Mouse (Mus musculus) hindbrain, embryonic 16.5 days (tissue): ENCODE results near the gene Maip1. TPM values are rescaled to one million over a fixed set of nuclear protein-coding genes. Genes with fewer than 3 reads are reported as not detected.

Experiments
- ATAC-seq: fragments of 200-750 bp; cut with Nextera tagmentation; 2 replicates; pipeline ENCODE4 v1.8.0; 2017; ENCODE audit warnings: moderate TSS enrichment, moderate library complexity
- H3K27ac ChIP-seq: fragments of 300-500 bp; sonication (generic); 2 replicates; pipeline ENCODE4 v1.5.1; 2014; ENCODE audit warnings: low read depth, mild to moderate bottlenecking, control low read depth, low read length, moderate library complexity
- H3K27me3 ChIP-seq: fragments of 300-500 bp; sonication (generic); replicated peaks from 2 replicates; pipeline ENCODE4 v1.6.1; 2014; ENCODE audit warnings: low read length; ENCODE audit not compliant: control insufficient read depth, insufficient read depth
- H3K36me3 ChIP-seq: fragments of 300-500 bp; sonication (generic); 2 replicates; pipeline ENCODE4 v1.6.1; 2014; ENCODE audit warnings: mild to moderate bottlenecking, low read length, moderate library complexity, mixed read lengths; ENCODE audit not compliant: control insufficient read depth, insufficient read depth
- H3K4me1 ChIP-seq: fragments of 300-500 bp; sonication (generic); 2 replicates; pipeline ENCODE4 v1.6.1; 2014; ENCODE audit warnings: low read depth, low read length; ENCODE audit not compliant: control insufficient read depth, insufficient read depth
- H3K4me2 ChIP-seq: fragments of 300-500 bp; sonication (generic); 2 replicates; pipeline ENCODE4 v1.6.1; 2014; ENCODE audit warnings: mild to moderate bottlenecking, low read length, control low read depth, moderate library complexity
- H3K4me3 ChIP-seq: fragments of 300-500 bp; sonication (generic); 2 replicates; pipeline ENCODE4 v1.5.1; 2014; ENCODE audit warnings: mild to moderate bottlenecking, low read length, control low read depth, moderate library complexity
- H3K9ac ChIP-seq: fragments of 300-500 bp; sonication (generic); 2 replicates; pipeline ENCODE4 v1.6.1; 2014; ENCODE audit warnings: low read depth, mild to moderate bottlenecking, control low read depth, low read length, moderate library complexity
- H3K9me3 ChIP-seq: fragments of 300-500 bp; sonication (generic); 2 replicates; pipeline ENCODE4 v1.6.1; 2014; ENCODE audit warnings: mild to moderate bottlenecking, low read length, moderate library complexity; ENCODE audit not compliant: control insufficient read depth
- WGBS: fragments of 180-500 bp; shearing (Covaris S2); extraction: QIAGEN DNeasy Blood & Tissue Kit; methylation state at CpG from one replicate; pipeline ENCODE4 v1.1.7; 2014; 5-methylcytosine and 5-hydroxymethylcytosine counted together
- polyA plus RNA-seq: library from polyadenylated mRNA; unstranded; fragments of >200 nt; fragmentation: Nextera tagmentation; extraction: Ambion mirVana; gene quantifications from 2 replicates; pipeline ENCODE4 v1.2.1, GENCODE M21; 2015

Maip1 gene
- polyA plus RNA-seq, 1 experiment from 2014 or later, result 16.6 TPM

DNA sequence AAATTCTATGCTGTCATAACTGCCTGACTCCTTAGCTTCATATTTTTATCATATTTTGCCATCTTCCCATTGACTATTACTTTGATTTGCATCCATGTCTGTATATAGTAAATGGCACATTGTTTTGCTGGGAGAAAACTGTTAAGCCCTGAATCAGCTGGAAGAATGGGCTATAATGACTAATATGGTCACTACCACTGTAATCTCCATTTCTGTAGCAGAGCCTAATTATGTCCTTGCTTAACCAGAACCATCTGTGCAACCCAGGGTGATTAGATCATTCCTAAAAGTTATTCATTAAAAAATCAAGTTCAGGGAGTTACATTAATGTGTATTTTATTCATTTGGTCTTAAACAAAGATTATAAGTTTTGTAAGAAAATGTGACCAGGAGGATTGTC is 19.6 kb upstream of the Maip1 start:
- 0 out of 2 replicates have a peak, but pooled peaks cover 3% of the 10 kb centered on the region for H3K36me3 ChIP-seq
- no peak overlapping the region for H3K4me2 ChIP-seq
- H3K9me3 ChIP-seq, result no peaks in the 10 kb centered on the region
- no peak overlapping the region for H3K27ac ChIP-seq
- H3K4me1 ChIP-seq, result no peaks in the 10 kb centered on the region
- no peaks in the 10 kb centered on the region for H3K27me3 ChIP-seq
- no peak overlapping the region for H3K9ac ChIP-seq
- ATAC-seq, result no peak
- H3K4me3 ChIP-seq, result no peak overlapping the region

DNA sequence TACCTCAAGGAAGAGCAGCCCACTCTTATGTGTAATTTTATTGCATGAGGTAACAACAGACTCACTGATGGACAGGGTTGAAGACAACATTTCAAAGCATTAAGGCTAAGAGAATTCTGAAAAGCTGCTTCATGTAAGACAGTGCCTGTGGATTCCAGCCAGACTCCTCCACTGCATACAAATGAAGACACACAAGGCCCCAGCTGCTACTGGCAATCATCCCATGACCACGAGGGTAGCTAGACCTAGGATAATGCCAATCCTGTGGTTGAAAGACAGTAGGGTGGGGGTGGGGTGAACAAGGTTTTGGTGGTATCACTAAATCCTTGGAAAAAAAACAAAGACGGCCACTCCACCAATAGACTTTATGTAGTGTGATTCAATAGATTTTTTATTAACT is 18.3 kb upstream of the Maip1 start:
- 27% methylated on average over 2 of the region's 2 CpGs for WGBS
- Histone ChIP-seq H3K27me3 (no peaks in the 10 kb centered on the region), H3K9me3 (no peaks in the 10 kb centered on the region), H3K4me1 (no peaks in the 10 kb centered on the region), H3K27ac (no peak overlapping the region), H3K36me3 (peaks cover 7% of the 10 kb centered on the region; the same call in 1 of the 2 replicates), H3K9ac (no peak overlapping the region), H3K4me3 (no peak overlapping the region), H3K4me2 (no peak overlapping the region)
- ATAC-seq, result peak; percentile 96

DNA sequence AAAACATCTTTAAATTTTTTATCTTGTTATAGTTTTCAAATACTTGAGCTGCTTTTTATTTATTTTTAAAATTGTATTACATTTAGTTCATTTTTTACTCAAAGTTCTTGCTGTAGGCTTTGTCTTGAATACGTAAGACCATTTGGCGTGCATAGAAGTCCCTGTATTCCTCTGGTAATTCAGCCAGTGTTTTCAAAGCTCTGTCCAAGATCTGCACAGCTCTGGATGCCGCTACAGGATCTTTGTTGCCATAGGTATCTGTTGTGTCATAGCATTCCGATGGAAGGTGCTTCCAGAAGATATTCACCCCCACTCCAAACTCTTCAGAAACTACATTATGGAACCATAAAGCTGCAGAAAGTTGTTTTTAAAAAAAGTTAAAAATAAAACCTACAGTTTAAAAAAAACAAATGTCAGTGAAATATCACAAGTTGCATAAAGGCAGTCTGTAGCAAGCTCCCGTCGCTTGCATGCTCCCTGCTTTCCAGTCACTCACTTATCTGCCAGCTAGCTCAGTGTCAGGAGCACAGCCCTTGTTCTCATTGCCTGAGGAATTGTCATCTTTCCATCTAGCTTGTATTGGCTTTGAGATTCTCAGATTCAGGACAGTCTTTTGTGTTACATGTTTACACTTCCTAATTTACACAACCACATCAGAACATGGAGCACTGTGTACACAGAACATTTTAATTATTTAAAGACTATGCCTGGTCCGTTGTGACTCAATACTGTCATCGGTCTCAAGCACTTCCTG is 17.5 kb upstream of the Maip1 start:
- Histone ChIP-seq H3K9ac (no peak overlapping the region), H3K4me3 (no peak overlapping the region), H3K36me3 (peaks cover 10% of the 10 kb centered on the region; the same call in 1 of the 2 replicates), H3K4me1 (no peaks in the 10 kb centered on the region), H3K27me3 (no peaks in the 10 kb centered on the region), H3K4me2 (no peak overlapping the region), H3K9me3 (no peaks in the 10 kb centered on the region), H3K27ac (no peak overlapping the region)
- ATAC-seq, result peak; percentile 55; the same call in 1 of the 2 replicates
- WGBS, result 80% methylated on average over 8 of the region's 8 CpGs

DNA sequence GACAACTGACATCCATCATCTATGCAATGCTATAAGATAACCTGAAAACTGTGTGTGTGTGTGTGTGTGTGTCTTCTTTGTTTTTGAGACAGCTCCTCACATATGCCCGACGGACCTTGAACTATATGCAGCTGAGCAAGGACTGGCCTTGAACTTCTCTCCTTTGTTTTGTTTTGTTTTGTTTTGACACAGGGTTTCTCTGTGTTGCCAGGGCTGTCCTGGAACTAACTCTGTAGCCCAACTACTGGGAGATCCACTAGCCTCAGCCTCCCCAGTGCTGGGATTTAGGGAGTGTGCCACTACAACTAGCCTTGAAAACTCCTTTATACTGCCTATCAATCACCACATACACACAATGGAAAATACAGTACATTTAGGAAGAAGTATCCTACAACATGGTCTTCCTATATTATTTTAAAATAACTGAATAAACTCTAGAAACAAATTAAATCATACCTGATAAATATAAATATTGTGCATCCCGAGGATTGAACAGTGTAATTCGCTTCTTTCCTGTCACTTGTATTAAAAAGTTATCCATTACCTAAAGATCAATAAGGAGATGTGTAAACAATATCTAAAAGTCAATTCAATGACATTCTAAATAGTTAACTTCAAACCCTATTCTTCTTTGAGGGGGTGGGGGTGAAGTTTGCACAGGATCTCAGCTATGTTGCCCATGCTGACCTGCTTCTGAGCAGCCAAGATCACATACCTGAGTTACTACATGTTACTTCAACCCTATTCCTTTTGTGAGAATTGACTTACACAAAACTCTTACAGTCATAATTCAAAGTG is 14.9 kb upstream of the Maip1 start:
- Histone ChIP-seq H3K4me2 (no peak overlapping the region), H3K9me3 (no peaks in the 10 kb centered on the region), H3K4me3 (no peak overlapping the region), H3K4me1 (no peaks in the 10 kb centered on the region), H3K36me3 (peaks cover 12% of the 10 kb centered on the region), H3K9ac (no peak overlapping the region), H3K27ac (no peak overlapping the region), H3K27me3 (no peaks in the 10 kb centered on the region)
- ATAC-seq, result no peak
- 86% methylated on average over 4 of the region's 4 CpGs for WGBS

DNA sequence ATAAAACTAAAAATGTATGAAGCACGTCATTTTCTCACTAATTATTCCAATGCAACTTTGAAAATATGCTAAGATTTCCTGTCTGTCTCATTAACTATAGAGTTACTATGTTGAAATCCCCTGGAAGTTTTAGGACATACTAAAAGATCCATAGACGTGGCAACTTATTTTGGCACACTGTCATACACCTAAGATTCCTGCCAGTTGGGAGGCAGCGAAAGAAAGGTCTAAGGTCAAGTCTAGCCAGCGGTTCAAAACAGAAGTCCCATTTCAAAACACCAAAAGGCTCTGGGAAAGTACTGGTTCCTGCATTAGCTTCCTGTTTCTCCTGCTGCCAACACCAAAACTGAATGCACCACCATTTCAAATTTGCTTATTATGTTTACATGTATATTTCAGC is 13.7 kb upstream of the Maip1 start:
- H3K27ac ChIP-seq, result no peak overlapping the region
- ATAC-seq, result no peak
- 75% methylated on average over 4 of the region's 4 CpGs for WGBS
- H3K4me1 ChIP-seq, result no peaks in the 10 kb centered on the region
- H3K9ac ChIP-seq, result no peak overlapping the region
- H3K9me3 ChIP-seq, result no peaks in the 10 kb centered on the region
- H3K27me3 ChIP-seq, result no peaks in the 10 kb centered on the region
- H3K4me2 ChIP-seq, result no peak overlapping the region
- H3K36me3 ChIP-seq, result peaks cover 19% of the 10 kb centered on the region
- H3K4me3 ChIP-seq, result no peak overlapping the region

DNA sequence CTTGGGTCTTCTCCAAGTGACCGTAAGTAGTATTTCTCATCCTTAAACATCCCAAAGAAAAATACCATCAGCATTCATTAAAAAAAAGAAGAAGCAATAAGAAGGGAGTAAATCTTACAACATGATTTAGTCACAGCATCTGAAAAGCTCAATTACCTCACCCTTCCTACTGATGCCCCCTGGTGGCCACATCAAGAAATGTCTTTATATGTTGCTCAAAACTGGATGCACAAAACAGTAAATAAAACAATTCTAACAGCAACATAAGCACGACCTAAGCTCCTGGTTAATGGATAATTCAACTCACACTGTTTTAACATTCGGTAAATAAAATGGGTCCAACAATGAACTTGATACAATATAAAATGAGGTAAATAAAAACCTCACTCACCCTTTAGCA is 12.1 kb upstream of the Maip1 start:
- H3K4me3 ChIP-seq, result no peak overlapping the region
- WGBS, result 63% methylated on average over 3 of the region's 3 CpGs
- H3K27me3 ChIP-seq, result no peaks in the 10 kb centered on the region
- H3K27ac ChIP-seq, result no peak overlapping the region
- no peaks in the 10 kb centered on the region for H3K4me1 ChIP-seq
- no peak overlapping the region for H3K4me2 ChIP-seq
- no peak overlapping the region for H3K9ac ChIP-seq
- peaks cover 16% of the 10 kb centered on the region for H3K36me3 ChIP-seq
- no peaks in the 10 kb centered on the region for H3K9me3 ChIP-seq
- no peak for ATAC-seq

DNA sequence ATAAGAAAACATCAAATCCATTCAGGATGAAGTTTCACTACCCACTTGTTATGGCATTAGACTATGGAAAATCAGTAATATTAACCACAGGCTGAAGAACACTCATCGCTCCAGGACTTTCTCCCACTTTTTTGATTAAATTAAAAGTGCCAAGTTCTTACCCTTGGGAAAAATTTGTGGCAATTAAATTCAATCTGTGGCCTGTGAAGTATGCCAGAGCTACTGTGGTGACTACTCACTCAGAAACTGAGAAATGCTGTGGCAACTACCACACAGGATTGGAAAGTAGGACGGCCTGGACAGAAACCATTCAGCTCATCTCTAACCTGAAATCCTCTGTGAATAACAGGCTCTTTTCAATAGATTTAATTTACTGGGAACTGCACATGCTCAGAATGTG is 5.8 kb upstream of the Maip1 start:
- no peak overlapping the region for H3K9ac ChIP-seq
- peaks cover 12% of the 10 kb centered on the region for H3K36me3 ChIP-seq
- WGBS, result 79% methylated on average over 2 of the region's 2 CpGs
- H3K4me1 ChIP-seq, result peaks cover 3% of the 10 kb centered on the region
- H3K27ac ChIP-seq, result no peak overlapping the region
- H3K4me2 ChIP-seq, result no peak overlapping the region
- no peak overlapping the region for H3K4me3 ChIP-seq
- no peak for ATAC-seq
- H3K27me3 ChIP-seq, result no peaks in the 10 kb centered on the region
- no peaks in the 10 kb centered on the region for H3K9me3 ChIP-seq

DNA sequence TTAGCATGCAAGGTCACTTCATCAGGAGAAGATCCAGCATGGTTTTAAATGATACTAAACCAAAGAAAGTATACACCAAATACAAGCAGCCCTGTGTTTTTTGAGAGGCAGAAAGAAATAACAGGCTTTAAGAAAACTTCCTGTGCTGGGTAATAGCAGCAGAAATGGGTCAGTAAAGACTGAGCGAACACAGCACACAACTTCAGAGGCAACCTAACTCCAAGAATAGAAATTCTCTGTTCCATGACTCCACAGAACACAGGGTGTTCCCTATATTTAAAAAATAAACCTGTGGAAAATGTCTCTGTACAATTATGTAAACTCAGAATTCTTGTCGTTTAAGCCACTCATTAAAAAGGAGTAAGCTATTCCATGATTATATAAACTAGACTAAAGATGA is 5.3 kb upstream of the Maip1 start:
- no peak for ATAC-seq
- H3K27ac ChIP-seq, result no peak overlapping the region
- H3K36me3 ChIP-seq, result peaks cover 12% of the 10 kb centered on the region
- H3K27me3 ChIP-seq, result no peaks in the 10 kb centered on the region
- H3K4me2 ChIP-seq, result no peak overlapping the region
- H3K4me1 ChIP-seq, result peaks cover 7% of the 10 kb centered on the region
- WGBS, result 92% methylated on average over 2 of the region's 2 CpGs
- H3K9me3 ChIP-seq, result no peaks in the 10 kb centered on the region
- H3K4me3 ChIP-seq, result no peak overlapping the region
- no peak overlapping the region for H3K9ac ChIP-seq

DNA sequence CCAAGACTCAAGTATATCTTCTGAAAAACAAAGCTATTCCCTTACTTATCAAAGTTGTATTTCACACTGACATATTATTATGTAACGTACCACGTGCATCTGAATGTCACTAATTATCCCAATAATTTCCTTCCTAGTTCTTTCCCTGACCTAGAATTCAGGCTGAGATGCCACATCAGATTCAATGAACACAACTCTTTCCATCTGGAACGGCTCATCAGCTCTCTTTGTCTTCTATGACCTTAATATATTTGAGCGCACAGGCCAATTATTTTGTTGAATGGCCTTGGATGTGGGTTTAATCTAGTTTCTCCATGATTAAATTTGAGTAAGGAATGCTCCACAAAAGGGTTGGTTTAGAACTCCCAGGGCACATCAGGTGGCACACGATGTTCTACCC is 4.0 kb upstream of the Maip1 start:
- Histone ChIP-seq H3K9me3 (no peaks in the 10 kb centered on the region), H3K36me3 (peaks cover 5% of the 10 kb centered on the region), H3K4me3 (no peak overlapping the region), H3K27ac (no peak overlapping the region), H3K27me3 (no peaks in the 10 kb centered on the region), H3K4me1 (peaks cover 8% of the 10 kb centered on the region), H3K4me2 (no peak overlapping the region), H3K9ac (no peak overlapping the region)
- WGBS, result 91% methylated on average over 5 of the region's 5 CpGs
- no peak for ATAC-seq
